Mouse (Mus musculus): Measurements from ENCODE around the gene Zmpste24. TPM values are rescaled to one million over a fixed set of nuclear protein-coding genes. Genes with fewer than 3 reads are reported as not detected.

The Zmpste24 gene
- polyA plus RNA-seq, 1 experiment = 17.6 TPM

DNA sequence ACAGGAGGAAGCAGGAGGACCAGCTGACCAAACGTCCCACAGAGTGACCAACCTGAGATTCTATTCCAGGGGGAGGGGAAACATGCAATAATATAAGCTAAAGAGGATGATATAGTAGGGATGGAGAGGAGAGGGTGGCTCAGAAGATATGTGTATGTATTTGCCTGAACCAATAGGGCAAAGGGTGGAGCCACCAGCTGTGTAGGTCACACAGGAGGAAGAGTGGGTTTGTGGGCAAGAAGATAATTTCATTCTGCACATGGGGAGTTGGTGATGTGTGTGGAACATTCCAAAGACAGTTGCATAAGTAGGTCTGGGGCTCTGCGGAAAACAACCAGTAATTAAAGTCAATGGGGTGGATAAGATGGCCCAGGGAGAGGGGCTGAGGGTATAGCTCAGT lies 72.4 kb downstream of the Zmpste24 start:
- Histone ChIP-seq H3K79me2 (ENCODE audit: control insufficient read depth, insufficient read depth) (no peaks in the 10 kb centered on the region), H3K4me3 (no peak overlapping the region), H3K27me3 (ENCODE audit: control insufficient read depth, insufficient read depth, insufficient read length) (no peaks in the 10 kb centered on the region), H3K4me2 (ENCODE audit: low read depth) (no peak overlapping the region), H3ac (ENCODE audit: control insufficient read depth, insufficient read length) (no peak overlapping the region), H3K36me3 (ENCODE audit: control insufficient read depth, insufficient read depth) (no peaks in the 10 kb centered on the region)
- TF ChIP-seq REST (IDR thresholded peaks at IDR 0.05; ENCODE audit: insufficient read depth, insufficient read length) (no peak), POLR2AphosphoS2 (IDR thresholded peaks at IDR 0.05; ENCODE audit: insufficient read length, low read depth) (no peak), MAX (IDR thresholded peaks at IDR 0.05; ENCODE audit: low read depth) (no peak), TCF12 (IDR thresholded peaks at IDR 0.05; ENCODE audit: insufficient read depth, poor library complexity, severe bottlenecking) (no peak), MYOG (IDR thresholded peaks at IDR 0.05; ENCODE audit: control insufficient read depth in 1 of 3, insufficient read depth in 1 of 3, insufficient read length in 2 of 3, low read depth in 2 of 3) (no peak), MYOD1 (IDR thresholded peaks at IDR 0.05; ENCODE audit: control insufficient read depth in 1 of 3, insufficient read length in 2 of 3, low read depth in 2 of 3) (no peak)

- no peak overlapping the region for H3K4me2 ChIP-seq (ENCODE audit: low read depth)
- H3K79me2 ChIP-seq (ENCODE audit: control insufficient read depth, insufficient read depth) = no peaks in the 10 kb centered on the region
- no peaks in the 10 kb centered on the region for H3K27me3 ChIP-seq (ENCODE audit: control insufficient read depth, insufficient read depth, insufficient read length)
- no peaks in the 10 kb centered on the region for H3K36me3 ChIP-seq (ENCODE audit: control insufficient read depth, insufficient read depth)
- no peak overlapping the region for H3ac ChIP-seq (ENCODE audit: control insufficient read depth, insufficient read length)
- TF ChIP-seq MYOG (IDR thresholded peaks at IDR 0.05; ENCODE audit: control insufficient read depth in 1 of 3, insufficient read depth in 1 of 3, insufficient read length in 2 of 3, low read depth in 2 of 3) = no peak
- peak; percentile 52; the same call in 1 of the 2 replicates for TF ChIP-seq CEBPB (IDR thresholded peaks at IDR 0.05; ENCODE audit: insufficient read depth, poor library complexity, severe bottlenecking)
- no peak for TF ChIP-seq REST (IDR thresholded peaks at IDR 0.05; ENCODE audit: insufficient read depth, insufficient read length)
- no peak overlapping the region for H3K4me3 ChIP-seq
These were observed 74.1 kb downstream of the Zmpste24 start for GRCm38 (mm10) chr4:121023941-121024340.

- no peaks in the 10 kb centered on the region for H3K79me2 ChIP-seq (ENCODE audit: control insufficient read depth, insufficient read depth)
- H3K36me3 ChIP-seq (ENCODE audit: control insufficient read depth, insufficient read depth) = no peaks in the 10 kb centered on the region
- no peak overlapping the region for H3K4me2 ChIP-seq (ENCODE audit: low read depth)
- TF ChIP-seq POLR2A (IDR thresholded peaks at IDR 0.05; ENCODE audit: insufficient read length, low read depth) (no peak), MAX (IDR thresholded peaks at IDR 0.05; ENCODE audit: low read depth) (no peak), POLR2AphosphoS2 (IDR thresholded peaks at IDR 0.05; ENCODE audit: insufficient read length, low read depth) (no peak), MYOG (IDR thresholded peaks at IDR 0.05; ENCODE audit: control insufficient read depth in 1 of 3, insufficient read depth in 1 of 3, insufficient read length in 2 of 3, low read depth in 2 of 3) (no peak), SRF (IDR thresholded peaks at IDR 0.05; ENCODE audit: control insufficient read depth, insufficient read length, low read depth) (no peak), E2F4 (IDR thresholded peaks at IDR 0.05; ENCODE audit: insufficient read depth) (no peak), CEBPB (IDR thresholded peaks at IDR 0.05; ENCODE audit: insufficient read depth, poor library complexity, severe bottlenecking) (no peak), REST (IDR thresholded peaks at IDR 0.05; ENCODE audit: insufficient read depth, insufficient read length) (no peak), TCF3 (IDR thresholded peaks at IDR 0.05; ENCODE audit: insufficient read length, low read depth) (no peak), TCF12 (IDR thresholded peaks at IDR 0.05; ENCODE audit: insufficient read depth, poor library complexity, severe bottlenecking) (no peak)
- no peak overlapping the region for H3ac ChIP-seq (ENCODE audit: control insufficient read depth, insufficient read length)
- H3K27me3 ChIP-seq (ENCODE audit: control insufficient read depth, insufficient read depth, insufficient read length) = no peaks in the 10 kb centered on the region
- no peak overlapping the region for H3K4me3 ChIP-seq
These were observed 74.6 kb downstream of the Zmpste24 start for GRCm38 (mm10) chr4:121023464-121023863.

DNA sequence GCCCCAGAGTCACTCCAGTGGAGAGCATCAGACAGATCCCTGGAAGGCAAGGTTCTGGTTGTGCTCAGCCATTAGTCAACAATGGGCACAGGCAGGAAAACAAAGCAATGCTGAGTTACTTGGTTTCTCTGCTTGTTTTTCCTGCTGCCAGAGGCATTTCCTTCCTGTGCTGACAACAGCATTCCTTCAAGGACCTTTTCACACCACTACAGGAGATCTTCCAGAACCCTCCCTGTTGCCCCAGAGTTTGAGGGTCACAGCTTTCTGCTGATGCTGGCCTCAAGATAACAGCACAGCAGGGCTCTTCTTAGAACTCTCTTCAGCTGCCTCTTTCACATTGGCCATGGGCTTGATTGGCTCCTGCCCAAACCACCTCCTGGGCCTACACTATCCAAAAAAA lies 76.1 kb downstream of the Zmpste24 start:
- no peak for TF ChIP-seq POLR2A (IDR thresholded peaks at IDR 0.05; ENCODE audit: insufficient read length, low read depth)
- no peak for TF ChIP-seq MYOG (IDR thresholded peaks at IDR 0.05; ENCODE audit: control insufficient read depth in 1 of 3, insufficient read depth in 1 of 3, insufficient read length in 2 of 3, low read depth in 2 of 3)
- no peak for TF ChIP-seq TCF3 (IDR thresholded peaks at IDR 0.05; ENCODE audit: insufficient read length, low read depth)
- no peak for TF ChIP-seq POLR2AphosphoS2 (IDR thresholded peaks at IDR 0.05; ENCODE audit: insufficient read length, low read depth)
- no peak for TF ChIP-seq E2F4 (IDR thresholded peaks at IDR 0.05; ENCODE audit: insufficient read depth)
- TF ChIP-seq USF1 (IDR thresholded peaks at IDR 0.05; ENCODE audit: low read depth) = no peak
- no peak for TF ChIP-seq MYOD1 (IDR thresholded peaks at IDR 0.05; ENCODE audit: control insufficient read depth in 1 of 3, insufficient read length in 2 of 3, low read depth in 2 of 3)
- no peak for TF ChIP-seq MAX (IDR thresholded peaks at IDR 0.05; ENCODE audit: low read depth)
- TF ChIP-seq CEBPB (IDR thresholded peaks at IDR 0.05; ENCODE audit: insufficient read depth, poor library complexity, severe bottlenecking) = no peak
- TF ChIP-seq TCF12 (IDR thresholded peaks at IDR 0.05; ENCODE audit: insufficient read depth, poor library complexity, severe bottlenecking) = no peak
- no peak for TF ChIP-seq REST (IDR thresholded peaks at IDR 0.05; ENCODE audit: insufficient read depth, insufficient read length)
- no peak for TF ChIP-seq SRF (IDR thresholded peaks at IDR 0.05; ENCODE audit: control insufficient read depth, insufficient read length, low read depth)
- Histone ChIP-seq H3K27me3 (ENCODE audit: control insufficient read depth, insufficient read depth, insufficient read length) (no peaks in the 10 kb centered on the region), H3ac (ENCODE audit: control insufficient read depth, insufficient read length) (no peak overlapping the region), H3K4me2 (ENCODE audit: low read depth) (no peak overlapping the region), H3K4me3 (no peak overlapping the region), H3K79me2 (ENCODE audit: control insufficient read depth, insufficient read depth) (no peaks in the 10 kb centered on the region), H3K36me3 (ENCODE audit: control insufficient read depth, insufficient read depth) (no peaks in the 10 kb centered on the region)

GRCm38 (mm10) chr4:121020040-121020790 lies 77.8 kb downstream of the Zmpste24 start:
- Histone ChIP-seq H3K4me3 (no peak overlapping the region), H3K27me3 (ENCODE audit: control insufficient read depth, insufficient read depth, insufficient read length) (no peaks in the 10 kb centered on the region), H3K36me3 (ENCODE audit: control insufficient read depth, insufficient read depth) (no peaks in the 10 kb centered on the region), H3K79me2 (ENCODE audit: control insufficient read depth, insufficient read depth) (peaks cover 16% of the 10 kb centered on the region), H3ac (ENCODE audit: control insufficient read depth, insufficient read length) (no peak overlapping the region), H3K4me2 (ENCODE audit: low read depth) (peak overlapping the region; percentile 31)
- no peak for TF ChIP-seq MAX (IDR thresholded peaks at IDR 0.05; ENCODE audit: low read depth)
- TF ChIP-seq MYOG (IDR thresholded peaks at IDR 0.05; ENCODE audit: control insufficient read depth in 1 of 3, insufficient read depth in 1 of 3, insufficient read length in 2 of 3, low read depth in 2 of 3) = no peak
- no peak for TF ChIP-seq USF1 (IDR thresholded peaks at IDR 0.05; ENCODE audit: low read depth)
- no peak for TF ChIP-seq POLR2A (IDR thresholded peaks at IDR 0.05; ENCODE audit: insufficient read length, low read depth)
- no peak for TF ChIP-seq CEBPB (IDR thresholded peaks at IDR 0.05; ENCODE audit: insufficient read depth, poor library complexity, severe bottlenecking)
- TF ChIP-seq MYOD1 (IDR thresholded peaks at IDR 0.05; ENCODE audit: control insufficient read depth in 1 of 3, insufficient read length in 2 of 3, low read depth in 2 of 3) = no peak
- no peak for TF ChIP-seq TCF3 (IDR thresholded peaks at IDR 0.05; ENCODE audit: insufficient read length, low read depth)
- TF ChIP-seq SRF (IDR thresholded peaks at IDR 0.05; ENCODE audit: control insufficient read depth, insufficient read length, low read depth) = no peak
- TF ChIP-seq TCF12 (IDR thresholded peaks at IDR 0.05; ENCODE audit: insufficient read depth, poor library complexity, severe bottlenecking) = no peak
- TF ChIP-seq POLR2AphosphoS2 (IDR thresholded peaks at IDR 0.05; ENCODE audit: insufficient read length, low read depth) = no peak
- TF ChIP-seq REST (IDR thresholded peaks at IDR 0.05; ENCODE audit: insufficient read depth, insufficient read length) = no peak
- no peak for TF ChIP-seq E2F4 (IDR thresholded peaks at IDR 0.05; ENCODE audit: insufficient read depth)
